Mouse (Mus musculus) heart, postnatal 0 days (tissue): ENCODE data around the gene Lrig1.

Experiments used
- CTCF ChIP-seq: IDR thresholded peaks from 2 replicates; pipeline ENCODE4 v1.5.1; 2016; ENCODE audit warnings: antibody characterized with exemption, control low read depth, low read depth
- EP300 ChIP-seq: IDR thresholded peaks from 2 replicates; pipeline ENCODE4 v1.6.1; 2016; ENCODE audit warnings: antibody characterized with exemption, low read depth

GRCm38 (mm10) chr6:94655818-94656478 is 44.0 kb downstream of the Lrig1 start:
- no peak for TF ChIP-seq CTCF
- no peak for TF ChIP-seq EP300
